Mouse (Mus musculus): ENCODE results near the gene Prap1.

DNA sequence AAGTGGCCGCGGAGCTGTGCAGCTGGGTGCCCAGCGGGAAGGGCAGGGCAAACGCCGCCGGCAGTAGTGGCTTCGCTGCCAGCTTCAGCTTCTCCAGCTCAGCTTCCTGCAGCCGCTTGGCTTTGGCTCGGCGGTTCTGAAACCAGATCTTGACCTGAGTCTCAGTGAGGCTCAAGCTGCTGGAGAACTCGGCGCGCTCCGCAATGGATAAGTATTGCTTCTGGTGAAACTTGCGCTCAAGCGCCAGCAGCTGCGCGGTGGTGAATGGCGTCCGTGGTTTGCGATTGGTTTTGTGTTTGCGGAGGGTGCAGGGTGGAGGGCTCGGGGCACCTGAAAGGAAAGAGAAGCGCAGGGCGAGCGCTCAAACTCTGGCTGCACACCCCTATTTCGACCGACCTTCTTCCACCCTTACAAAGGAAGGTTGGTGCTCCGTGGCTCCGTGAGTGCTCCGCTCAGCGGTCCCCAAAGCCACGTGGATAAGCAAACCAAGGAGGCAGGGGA is 45.3 kb upstream of the Prap1 start:
- TF ChIP-seq CTCF (conservative IDR thresholded peaks at IDR 0.05; ENCODE audit: low read length), result no peak
- no peak for TF ChIP-seq NANOG (IDR thresholded peaks at IDR 0.05; ENCODE audit: borderline replicate concordance, low read length)
